Mouse (Mus musculus) brain, embryonic 18.5 days (tissue): ENCODE measurements at regions not wholly inside any gene's neighbourhood (a gene's known extent, or its start where the extent isn't known, plus 50 kb on each side); places are given as distances from the start of the nearest gene placed in this dataset.
"Not testable (repeated sequence)": the region's sequence is repeated elsewhere in the genome, so short reads cannot be mapped to it uniquely, and the experiment has no call there.

Source experiments
- DNase-seq: peaks from one replicate; pipeline ENCODE4 v3.0.0-alpha.2; 2012; ENCODE audit warnings: low read depth, low spot score

GRCm38 (mm10) chr12:70658106-70658505 is 167.2 kb upstream of the Frmd6 start:
- no peak for DNase-seq

- no peak for DNase-seq
These were observed 164.9 kb upstream of the Frmd6 start for GRCm38 (mm10) chr12:70660388-70660787.

- not testable (repeated sequence) for DNase-seq
These were observed 157.2 kb upstream of the Frmd6 start for GRCm38 (mm10) chr12:70668158-70668557.

GRCm38 (mm10) chr12:70672115-70672514 is 153.2 kb upstream of the Frmd6 start:
- no peak for DNase-seq

GRCm38 (mm10) chr12:70673188-70673587 is 152.1 kb upstream of the Frmd6 start:
- DNase-seq: no peak

- DNase-seq: no peak
These were observed 151.2 kb upstream of the Frmd6 start for GRCm38 (mm10) chr12:70674144-70674543.

- no peak for DNase-seq
These were observed 149.5 kb upstream of the Frmd6 start for GRCm38 (mm10) chr12:70675846-70676245.

GRCm38 (mm10) chr12:70679701-70680425 is 145.5 kb upstream of the Frmd6 start:
- no peak for DNase-seq

- DNase-seq: no peak
These were observed 143.8 kb upstream of the Frmd6 start for GRCm38 (mm10) chr12:70681407-70681990.

- DNase-seq: no peak
These were observed 141.0 kb upstream of the Frmd6 start for GRCm38 (mm10) chr12:70684354-70684753.

GRCm38 (mm10) chr12:70685432-70685831 is 139.9 kb upstream of the Frmd6 start:
- DNase-seq: no peak

GRCm38 (mm10) chr12:70686337-70686736 is 139.0 kb upstream of the Frmd6 start:
- DNase-seq: no peak

GRCm38 (mm10) chr12:70686971-70687370 is 138.3 kb upstream of the Frmd6 start:
- DNase-seq: no peak

GRCm38 (mm10) chr12:70695162-70695561 is 130.2 kb upstream of the Frmd6 start:
- DNase-seq: no peak

- no peak for DNase-seq
These were observed 129.1 kb upstream of the Frmd6 start for GRCm38 (mm10) chr12:70696256-70696655.

- DNase-seq: no peak
These were observed 126.8 kb upstream of the Frmd6 start for GRCm38 (mm10) chr12:70698466-70698865.

- DNase-seq: no peak
These were observed 122.8 kb upstream of the Frmd6 start for GRCm38 (mm10) chr12:70702473-70702872.

GRCm38 (mm10) chr12:70706806-70707628 is 118.3 kb upstream of the Frmd6 start:
- no peak for DNase-seq

GRCm38 (mm10) chr12:70707629-70708289 is 117.6 kb upstream of the Frmd6 start:
- DNase-seq: no peak

- no peak for DNase-seq
These were observed 117.0 kb upstream of the Frmd6 start for GRCm38 (mm10) chr12:70708290-70708668.

- no peak for DNase-seq
These were observed 115.0 kb upstream of the Frmd6 start for GRCm38 (mm10) chr12:70710311-70710710.

- DNase-seq: no peak
These were observed 114.3 kb upstream of the Frmd6 start for GRCm38 (mm10) chr12:70711030-70711429.
